Mouse (Mus musculus) small intestine, adult 2 months (tissue): Measurements from ENCODE around the gene Lix1l. TPM values are rescaled to one million over a fixed set of nuclear protein-coding genes. Genes with fewer than 3 reads are reported as not detected.
A peak's percentile ranks its signal among the peaks of the same experiment; 100 is the strongest.

Experiments used
- H3K27ac ChIP-seq: fragments of 200-500 bp; 2 replicates; pipeline ENCODE4 v1.5.1; 2012; ENCODE audit warnings: low read depth, low read length, control low read depth, inconsistent platforms; ENCODE audit not compliant: insufficient read depth
- H3K27me3 ChIP-seq: fragments of 200-500 bp; 2 replicates; pipeline ENCODE4 v1.6.1; 2012; ENCODE audit warnings: mild to moderate bottlenecking, moderate library complexity, low read length, inconsistent platforms; ENCODE audit not compliant: control insufficient read depth, insufficient read depth
- H3K36me3 ChIP-seq: fragments of 200-500 bp; 2 replicates; pipeline ENCODE4 v1.6.1; 2012; ENCODE audit warnings: mild to moderate bottlenecking, low read length, control low read depth, inconsistent platforms; ENCODE audit not compliant: control insufficient read depth, insufficient read depth
- H3K4me1 ChIP-seq: fragments of 200-500 bp; 2 replicates; pipeline ENCODE4 v1.6.1; 2012; ENCODE audit warnings: low read length, inconsistent platforms, mixed read lengths; ENCODE audit not compliant: control insufficient read depth, insufficient read depth, insufficient read length
- H3K4me3 ChIP-seq: fragments of 200-500 bp; 2 replicates; pipeline ENCODE4 v1.5.1; 2012; ENCODE audit warnings: low read depth, mild to moderate bottlenecking, control low read depth, inconsistent platforms, low read length, moderate library complexity
- CTCF ChIP-seq: fragments of 200-500 bp; IDR thresholded peaks from 2 replicates; pipeline ENCODE4 v1.5.1; 2012; ENCODE audit warnings: low read depth, mild to moderate bottlenecking, control low read depth, inconsistent platforms, low read length, moderate library complexity, mixed read lengths; ENCODE audit not compliant: insufficient replicate concordance, insufficient read length; ENCODE audit errors: extremely low read depth
- POLR2A ChIP-seq: fragments of 200-500 bp; IDR thresholded peaks from 2 replicates; pipeline ENCODE4 v1.6.1; 2012; ENCODE audit warnings: low read depth, mild to moderate bottlenecking, control low read depth, inconsistent platforms, low read length, moderate library complexity
- WGBS: fragments of 180-500 bp; shearing (Covaris S2); methylation state at CpG from one replicate; pipeline ENCODE4 v1.1.7; 2018; 5-methylcytosine and 5-hydroxymethylcytosine counted together
- polyA plus RNA-seq: library from polyadenylated mRNA; depleted of rRNA; stranded (reverse); fragments of >200 nt; gene quantifications from 2 replicates; pipeline ENCODE4 v1.2.3, GENCODE M21; 2012

Lix1l gene
- polyA plus RNA-seq, 1 experiment = 7.6 TPM

GRCm38 (mm10) chr3:96597435-96597891 is 3.5 kb upstream of the Lix1l start:
- no peaks in the 10 kb centered on the region for H3K36me3 ChIP-seq
- TF ChIP-seq POLR2A (no peak), CTCF (no peak)
- 1% methylated on average over 40 of the region's 40 CpGs for WGBS
- peaks cover 47% of the 10 kb centered on the region for H3K27me3 ChIP-seq
- H3K27ac ChIP-seq = no peak overlapping the region
- peaks cover 11% of the 10 kb centered on the region; the same call in 1 of the 2 replicates for H3K4me1 ChIP-seq
- H3K4me3 ChIP-seq = peak overlapping the region; percentile 45

GRCm38 (mm10) chr3:96598156-96599068 is 2.5 kb upstream of the Lix1l start:
- Histone ChIP-seq H3K4me3 (peak overlapping the region; percentile 45), H3K27me3 (peaks cover 47% of the 10 kb centered on the region), H3K27ac (no peak overlapping the region), H3K36me3 (no peaks in the 10 kb centered on the region), H3K4me1 (peaks cover 11% of the 10 kb centered on the region; the same call in 1 of the 2 replicates)
- WGBS = 4% methylated on average over 54 of the region's 54 CpGs
- TF ChIP-seq POLR2A (no peak; the same call in 1 of the 2 replicates), CTCF (no peak)

- no peaks in the 10 kb centered on the region for H3K36me3 ChIP-seq
- H3K27ac ChIP-seq = no peak overlapping the region
- no peak overlapping the region for H3K4me3 ChIP-seq
- H3K4me1 ChIP-seq = peaks cover 11% of the 10 kb centered on the region; the same call in 1 of the 2 replicates
- TF ChIP-seq POLR2A (no peak), CTCF (no peak)
- 60% methylated on average over 8 of the region's 8 CpGs for WGBS
- H3K27me3 ChIP-seq = peaks cover 47% of the 10 kb centered on the region
Observed at GRCm38 (mm10) chr3:96599069-96599393, 1.9 kb upstream of the Lix1l start.

GRCm38 (mm10) chr3:96599411-96599810 is 1.5 kb upstream of the Lix1l start:
- Histone ChIP-seq H3K4me3 (no peak overlapping the region), H3K36me3 (no peaks in the 10 kb centered on the region), H3K4me1 (peaks cover 11% of the 10 kb centered on the region; the same call in 1 of the 2 replicates), H3K27me3 (peaks cover 47% of the 10 kb centered on the region), H3K27ac (no peak overlapping the region)
- WGBS = 80% methylated on average over 3 of the region's 3 CpGs
- no peak for TF ChIP-seq CTCF
- TF ChIP-seq POLR2A = no peak

- Histone ChIP-seq H3K27ac (peak overlapping the region; percentile 34), H3K27me3 (peaks cover 43% of the 10 kb centered on the region), H3K4me3 (peak overlapping the region; percentile 78), H3K4me1 (peaks cover 11% of the 10 kb centered on the region; the same call in 1 of the 2 replicates), H3K36me3 (no peaks in the 10 kb centered on the region)
- TF ChIP-seq POLR2A (peak; percentile 24; the same call in 1 of the 2 replicates), CTCF (no peak)
- WGBS = 4% methylated on average over 40 of the region's 40 CpGs
Observed at GRCm38 (mm10) chr3:96601251-96601787, 370 bp downstream of the Lix1l start.

- Histone ChIP-seq H3K4me1 (peaks cover 8% of the 10 kb centered on the region; the same call in 1 of the 2 replicates), H3K4me3 (peak overlapping the region; percentile 27; the same call in 1 of the 2 replicates), H3K36me3 (no peaks in the 10 kb centered on the region), H3K27ac (peak overlapping the region; percentile 34), H3K27me3 (peaks cover 35% of the 10 kb centered on the region)
- TF ChIP-seq CTCF = no peak
- no peak for TF ChIP-seq POLR2A
- WGBS = 56% methylated on average over 10 of the region's 10 CpGs
Observed at GRCm38 (mm10) chr3:96601941-96602703, 1.2 kb downstream of the Lix1l start.

- Histone ChIP-seq H3K27me3 (peaks cover 30% of the 10 kb centered on the region), H3K27ac (peak overlapping the region; percentile 34; the same call in 1 of the 2 replicates), H3K4me3 (no peak overlapping the region)
Observed at GRCm38 (mm10) chr3:96602704-96603084, 1.7 kb downstream of the Lix1l start.

More at GRCm38 (mm10) chr3:96602704-96603084, 1.7 kb downstream of the Lix1l start:
- WGBS = 31% methylated on average over 5 of the region's 5 CpGs
- TF ChIP-seq CTCF = no peak
- TF ChIP-seq POLR2A = no peak
- H3K36me3 ChIP-seq = no peaks in the 10 kb centered on the region
- peaks cover 8% of the 10 kb centered on the region; the same call in 1 of the 2 replicates for H3K4me1 ChIP-seq
